16 mouse cellular contexts compared by ENCODE assay signal in genomic region chr2:169600163-169600562, GRCm38 (mm10). TPM values are rescaled to one million over a fixed set of nuclear protein-coding genes. Genes with fewer than 3 reads are reported as not detected.
DNase-seq lines count a peak whose midpoint lies in the region; ATAC-seq lines count a peak whose summit lies in the region.
"Had no signal": no experiment of that assay in that cellular context is flagged by ENCODE, and none has a peak within 500 bp of the region (broad histone marks: within the 10 kb centered on the region; RNA-seq: fewer than 3 reads in every experiment).

No protein-coding gene starts in this region.

- H3K9me3 ChIP-seq in forebrain, embryonic 15.5 days = no peaks in the 10 kb centered on the region
- no peaks in the 10 kb centered on the region for H3K9me3 ChIP-seq in forebrain, embryonic 12.5 days
- H3K9me3 ChIP-seq: hindbrain, embryonic 13.5 days; liver, embryonic 13.5 days; neural tube, embryonic 12.5 days had no signal

- peak; percentile 32; the same call in 1 of the 2 replicates for ATAC-seq in forebrain, embryonic 15.5 days (replicated peaks)
- ATAC-seq in forebrain, embryonic 12.5 days (ENCODE audit: low FRiP score) = no peak
- ATAC-seq: activated CD4-positive, CD25-positive, alpha-beta regulatory T cell, adult 4 months had no signal

- H3K36me3 ChIP-seq in forebrain, embryonic 15.5 days = no peaks in the 10 kb centered on the region
- H3K36me3 ChIP-seq in forebrain, embryonic 12.5 days (replicated peaks) = no peaks in the 10 kb centered on the region
- H3K36me3 ChIP-seq: hindbrain, embryonic 13.5 days; liver, embryonic 13.5 days; neural tube, embryonic 12.5 days had no signal

- DNase-seq in brain, adult 2 months (ENCODE audit: low read depth, low spot score) = peak; percentile 90
- peak; percentile 57 to 83 for DNase-seq in frontal cortex, postnatal 36 days (ENCODE audit: low spot score in 2 of 2)
- peak; percentile 54 to 84 for DNase-seq in left cerebral cortex, adult 9 months (ENCODE audit: low spot score in 2 of 2)
- DNase-seq in urinary bladder, postnatal 14 days (ENCODE audit: low spot score) = no peak
- DNase-seq in retina, postnatal 1 day = no peak
- no peak for DNase-seq in adrenal gland, adult (ENCODE audit: inconsistent age in 2 of 2, low spot score in 1 of 2)
- DNase-seq: heart, adult 18-20 months; kidney, postnatal 25 days; liver, embryonic 13.5 days; thymus, adult 18-20 months had no signal

- H3K4me2 ChIP-seq in forebrain, embryonic 15.5 days (replicated peaks) = no peak overlapping the region
- H3K4me2 ChIP-seq in forebrain, embryonic 12.5 days = no peak overlapping the region
- H3K4me2 ChIP-seq: hindbrain, embryonic 13.5 days; liver, embryonic 13.5 days; neural tube, embryonic 12.5 days had no signal

- peaks cover 41% of the 10 kb centered on the region for H3K4me1 ChIP-seq in forebrain, embryonic 15.5 days
- peaks cover 7% of the 10 kb centered on the region for H3K4me1 ChIP-seq in forebrain, embryonic 12.5 days
- H3K4me1 ChIP-seq: liver, embryonic 13.5 days; megakaryocyte, embryonic 14.5 days; neural tube, embryonic 12.5 days had no signal

- H3K27me3 ChIP-seq in forebrain, embryonic 15.5 days = no peaks in the 10 kb centered on the region
- no peaks in the 10 kb centered on the region for H3K27me3 ChIP-seq in forebrain, embryonic 12.5 days
- H3K27me3 ChIP-seq: hindbrain, embryonic 13.5 days; liver, embryonic 13.5 days; megakaryocyte, embryonic 14.5 days; neural tube, embryonic 12.5 days had no signal

- peak overlapping the region; percentile 54 for H3K27ac ChIP-seq in forebrain, embryonic 15.5 days (replicated peaks)
- H3K27ac ChIP-seq in forebrain, embryonic 12.5 days = no peak overlapping the region
- H3K27ac ChIP-seq: hindbrain, embryonic 13.5 days; liver, embryonic 13.5 days; neural tube, embryonic 12.5 days had no signal

- WGBS in forebrain, embryonic 15.5 days = 56% methylated on average over 6 of the region's 6 CpGs
- 83% methylated on average over 6 of the region's 6 CpGs for WGBS in forebrain, embryonic 12.5 days

- H3K4me3 ChIP-seq in forebrain, embryonic 15.5 days = no peak overlapping the region
- no peak overlapping the region for H3K4me3 ChIP-seq in forebrain, embryonic 12.5 days (replicated peaks)
- H3K4me3 ChIP-seq: hindbrain, embryonic 13.5 days; liver, embryonic 13.5 days; megakaryocyte, embryonic 14.5 days; neural tube, embryonic 12.5 days had no signal

- H3K9ac ChIP-seq in forebrain, embryonic 15.5 days (replicated peaks) = no peak overlapping the region
- no peak overlapping the region for H3K9ac ChIP-seq in forebrain, embryonic 12.5 days
- H3K9ac ChIP-seq: hindbrain, embryonic 13.5 days; liver, embryonic 13.5 days; neural tube, embryonic 12.5 days had no signal

RNA-seq across cellular contexts. Expression of gene Gm11011, which starts 12.6 kb away (rescaled TPM):
- polyA plus RNA-seq in forebrain, embryonic 15.5 days (2015; fragmentation: Nextera tagmentation; extraction: Ambion mirVana) = not detected in 2 replicates
- not detected in 2 replicates for polyA plus RNA-seq in forebrain, embryonic 12.5 days (2016; fragmentation: Nextera tagmentation; extraction: Ambion mirVana)
- polyA plus RNA-seq: activated CD4-positive, CD25-positive, alpha-beta regulatory T cell, adult 4 months; hindbrain, embryonic 13.5 days; liver, embryonic 13.5 days; neural tube, embryonic 12.5 days had no signal

RNA-seq across cellular contexts. Expression of gene Tshz2, which starts 32.6 kb away (rescaled TPM):
- polyA plus RNA-seq in forebrain, embryonic 15.5 days (2015; fragmentation: Nextera tagmentation; extraction: Ambion mirVana) = 9.0 and 9.4 TPM in 2 replicates
- polyA plus RNA-seq in forebrain, embryonic 12.5 days (2016; fragmentation: Nextera tagmentation; extraction: Ambion mirVana) = 8.4 TPM in 2 replicates

Comparison
In these comparisons a context has a peak if more than half of its experiments do, and no peak if none do; other contexts are left out.
1. DNase-seq: peak in brain, adult 2 months (single experiment), frontal cortex, postnatal 36 days (2 of 2) and left cerebral cortex, adult 9 months (2 of 2); none in urinary bladder, postnatal 14 days (single experiment), retina, postnatal 1 day (single experiment) and adrenal gland, adult (0 of 2).